Mouse (Mus musculus) monocyte, adult 5-6 weeks (primary cell): ENCODE data around the gene Ilf3. TPM values are rescaled to one million over a fixed set of nuclear protein-coding genes. Genes with fewer than 3 reads are reported as not detected.

ENCODE experiments used
- ATAC-seq: fragments of 153-309, 156-312 bp; replicated peaks from 2 replicates; pipeline ENCODE4 v1.8.0; 2017; ENCODE audit warnings: mild to moderate bottlenecking; ENCODE audit not compliant: low TSS enrichment, insufficient number of reproducible peaks, severe bottlenecking, poor library complexity, low FRiP score
- total RNA-seq: library from RNA; stranded (forward); fragments of 200-1000, 200-491, 200-594 nt; gene quantifications from 3 replicates; pipeline ENCODE4 v1.2.3, GENCODE M21; 2017

Gene Ilf3
- total RNA-seq, 1 experiment from 2014 or later = 47.3 TPM

GRCm38 (mm10) chr9:21383966-21384365 lies 16.3 kb downstream of the Ilf3 start:
- no peak for ATAC-seq

GRCm38 (mm10) chr9:21392646-21393175 lies 25.0 kb downstream of the Ilf3 start:
- ATAC-seq = no peak

GRCm38 (mm10) chr9:21395692-21396091 lies 28.0 kb downstream of the Ilf3 start:
- no peak for ATAC-seq

- ATAC-seq = no peak
Measured at GRCm38 (mm10) chr9:21397170-21397569, 29.5 kb downstream of the Ilf3 start.

- no peak for ATAC-seq
Measured at GRCm38 (mm10) chr9:21401042-21401441, 33.4 kb downstream of the Ilf3 start.

- no peak for ATAC-seq
Measured at GRCm38 (mm10) chr9:21402764-21403253, 35.1 kb downstream of the Ilf3 start.

- no peak for ATAC-seq
Measured at GRCm38 (mm10) chr9:21403745-21404144, 36.1 kb downstream of the Ilf3 start.

- ATAC-seq = no peak
Measured at GRCm38 (mm10) chr9:21405525-21405924, 37.9 kb downstream of the Ilf3 start.

GRCm38 (mm10) chr9:21407951-21408350 lies 40.3 kb downstream of the Ilf3 start:
- ATAC-seq = no peak

- ATAC-seq = no peak
Measured at GRCm38 (mm10) chr9:21408624-21409023, 41.0 kb downstream of the Ilf3 start.

GRCm38 (mm10) chr9:21409592-21410317 lies 42.1 kb downstream of the Ilf3 start:
- peak; percentile 67 for ATAC-seq

- ATAC-seq = peak; percentile 97
Measured at GRCm38 (mm10) chr9:21411669-21412550, 44.2 kb downstream of the Ilf3 start, which contains the start of gene Qtrt1. Qtrt1 (plus strand) TSS chr9:21411837.

GRCm38 (mm10) chr9:21417866-21418265 lies 50.2 kb downstream of the Ilf3 start:
- no peak for ATAC-seq

GRCm38 (mm10) chr9:21419646-21420045 lies 52.0 kb downstream of the Ilf3 start:
- no peak for ATAC-seq

GRCm38 (mm10) chr9:21424631-21425555 lies 57.2 kb downstream of the Ilf3 start, which contains the start of gene Dnm2:
Dnm2 (plus strand) TSS chr9:21424908.
- peak; percentile 93 for ATAC-seq

GRCm38 (mm10) chr9:21425556-21425945 lies 57.9 kb downstream of the Ilf3 start:
- ATAC-seq = no peak

GRCm38 (mm10) chr9:21426013-21426412 lies 58.3 kb downstream of the Ilf3 start:
- ATAC-seq = peak; percentile 42

- no peak for ATAC-seq
Measured at GRCm38 (mm10) chr9:21426525-21426924, 58.9 kb downstream of the Ilf3 start.
